Mouse (Mus musculus) neural tube, embryonic 11.5 days (tissue): ENCODE data around the gene 3425401B19Rik. TPM values are rescaled to one million over a fixed set of nuclear protein-coding genes. Genes with fewer than 3 reads are reported as not detected.

ENCODE experiments used
- ATAC-seq: fragments of 200-750 bp; cut with Nextera tagmentation; 2 replicates; pipeline ENCODE4 v1.8.0; 2017; ENCODE audit warnings: moderate number of reproducible peaks, mild to moderate bottlenecking, moderate TSS enrichment, moderate library complexity; ENCODE audit not compliant: insufficient read depth, low FRiP score, low TSS enrichment
- DNase-seq: peaks from one replicate; pipeline ENCODE4 v3.0.0-alpha.2; 2015; ENCODE audit warnings: low spot score
- H3K27ac ChIP-seq: fragments of 300-500 bp; sonication (generic); 2 replicates; pipeline ENCODE4 v1.5.1; 2014; ENCODE audit warnings: low read depth, mild to moderate bottlenecking, low read length
- H3K27me3 ChIP-seq: fragments of 300-500 bp; sonication (generic); 2 replicates; pipeline ENCODE4 v1.6.1; 2014; ENCODE audit warnings: mild to moderate bottlenecking, low read length, mixed read lengths; ENCODE audit not compliant: control insufficient read depth, insufficient read depth
- H3K36me3 ChIP-seq: fragments of 300-500 bp; sonication (generic); 2 replicates; pipeline ENCODE4 v1.6.1; 2014; ENCODE audit warnings: mild to moderate bottlenecking, low read length, moderate library complexity, mixed read lengths; ENCODE audit not compliant: control insufficient read depth, insufficient read depth
- H3K4me1 ChIP-seq: fragments of 300-500 bp; sonication (generic); 2 replicates; pipeline ENCODE4 v1.6.1; 2014; ENCODE audit warnings: low read length, mixed read lengths; ENCODE audit not compliant: control insufficient read depth, insufficient read depth
- H3K4me2 ChIP-seq: fragments of 300-500 bp; sonication (generic); 2 replicates; pipeline ENCODE4 v1.6.1; 2014; ENCODE audit warnings: low read depth, mild to moderate bottlenecking, moderate library complexity
- H3K4me3 ChIP-seq: fragments of 300-500 bp; sonication (generic); 2 replicates; pipeline ENCODE4 v1.5.1; 2014; ENCODE audit warnings: low read depth, low read length
- H3K9ac ChIP-seq: fragments of 300-500 bp; sonication (generic); 2 replicates; pipeline ENCODE4 v1.6.1; 2014; ENCODE audit warnings: mild to moderate bottlenecking, low read length
- H3K9me3 ChIP-seq: fragments of 300-500 bp; sonication (generic); 2 replicates; pipeline ENCODE4 v1.6.1; 2016; ENCODE audit warnings: low read length; ENCODE audit not compliant: control insufficient read depth
- WGBS: fragments of 180-500 bp; shearing (Covaris S2); extraction: QIAGEN DNeasy Blood & Tissue Kit; methylation state at CpG from one replicate; pipeline ENCODE4 v1.1.7; 2014; 5-methylcytosine and 5-hydroxymethylcytosine counted together
- polyA plus RNA-seq: library from polyadenylated mRNA; unstranded; fragments of >200 nt; fragmentation: Nextera tagmentation; extraction: Ambion mirVana; gene quantifications from 2 replicates; pipeline ENCODE4 v1.2.1, GENCODE M21; 2014

Gene 3425401B19Rik
- polyA plus RNA-seq, 1 experiment from 2014 or later: 0.28 TPM

DNA sequence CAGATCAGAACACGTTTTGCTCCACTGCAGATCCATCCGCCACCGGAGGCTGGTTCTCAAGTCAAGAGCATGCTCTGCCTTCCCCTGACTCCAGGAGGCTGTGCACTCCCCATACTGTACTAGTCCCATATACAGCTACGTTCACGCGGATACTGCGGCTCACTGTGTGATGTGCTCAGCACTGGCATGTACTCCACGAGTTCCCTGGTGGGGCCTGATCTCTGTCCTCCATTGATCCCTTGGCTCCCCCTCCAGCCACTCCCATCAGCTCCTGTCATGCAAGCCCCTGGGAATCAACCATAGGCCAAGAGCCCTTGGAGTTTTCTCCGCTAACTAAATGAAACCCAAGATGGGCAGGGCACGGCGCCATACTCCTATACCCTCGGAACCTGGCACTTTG lies 2.6 kb downstream of the 3425401B19Rik start:
- no peak overlapping the region for H3K9ac ChIP-seq
- ATAC-seq (no peak), DNase-seq (no peak)
- H3K4me1 ChIP-seq: no peaks in the 10 kb centered on the region
- no peaks in the 10 kb centered on the region for H3K36me3 ChIP-seq
- no peak overlapping the region for H3K4me3 ChIP-seq
- no peaks in the 10 kb centered on the region for H3K27me3 ChIP-seq
- 92% methylated on average over 12 of the region's 12 CpGs for WGBS
- no peaks in the 10 kb centered on the region for H3K9me3 ChIP-seq
- no peak overlapping the region for H3K27ac ChIP-seq
- H3K4me2 ChIP-seq: no peak overlapping the region

DNA sequence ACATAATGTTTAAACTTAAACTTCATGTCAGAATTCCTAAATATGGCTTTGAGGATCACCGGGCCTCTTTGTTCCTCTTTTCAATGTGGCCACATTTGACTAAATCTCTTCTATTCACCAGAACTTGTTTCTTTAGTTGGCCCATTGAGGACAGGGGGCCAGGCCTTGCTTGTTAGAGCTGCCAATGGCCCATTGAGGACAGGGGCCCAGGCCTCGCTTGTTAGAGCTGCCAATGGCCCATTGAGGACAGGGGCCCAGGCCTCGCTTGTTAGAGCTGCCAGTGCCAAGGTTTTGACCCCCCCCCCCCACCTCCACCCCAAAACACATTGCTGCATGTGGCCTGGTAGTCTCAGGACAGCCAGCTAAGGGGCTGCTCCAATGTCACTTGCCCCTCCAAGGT lies 3.5 kb downstream of the 3425401B19Rik start:
- Histone ChIP-seq H3K4me2 (no peak overlapping the region), H3K27me3 (no peaks in the 10 kb centered on the region), H3K36me3 (no peaks in the 10 kb centered on the region), H3K27ac (no peak overlapping the region), H3K9ac (no peak overlapping the region), H3K9me3 (no peaks in the 10 kb centered on the region), H3K4me3 (no peak overlapping the region), H3K4me1 (no peaks in the 10 kb centered on the region)
- no peak for ATAC-seq
- no peak for DNase-seq
- WGBS: 70% methylated on average over 3 of the region's 3 CpGs

DNA sequence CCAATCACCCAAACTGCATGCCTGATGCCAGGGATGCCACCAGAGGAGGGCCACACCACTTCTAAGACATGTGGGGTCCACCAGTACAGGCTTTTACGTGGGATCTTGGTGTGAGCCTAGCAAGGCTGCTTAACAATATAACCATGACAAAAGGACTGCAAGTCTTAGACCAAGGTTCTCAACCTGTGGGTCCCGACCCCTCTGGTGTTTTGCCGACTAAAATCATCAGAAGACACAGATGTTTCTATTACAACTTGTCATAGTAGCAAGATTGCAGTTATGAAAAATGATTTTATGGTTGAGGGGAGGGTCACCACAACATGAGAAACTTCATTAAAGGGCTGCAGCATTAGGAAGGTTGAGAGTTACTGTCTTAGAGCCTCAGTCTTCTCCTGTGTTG lies 6.5 kb downstream of the 3425401B19Rik start:
- Histone ChIP-seq H3K27ac (no peak overlapping the region), H3K9ac (no peak overlapping the region), H3K9me3 (no peaks in the 10 kb centered on the region), H3K4me2 (no peak overlapping the region), H3K27me3 (no peaks in the 10 kb centered on the region), H3K36me3 (no peaks in the 10 kb centered on the region), H3K4me3 (no peak overlapping the region), H3K4me1 (no peaks in the 10 kb centered on the region)
- WGBS: 71% methylated on average over 3 of the region's 3 CpGs
- no peak for DNase-seq
- ATAC-seq: no peak

DNA sequence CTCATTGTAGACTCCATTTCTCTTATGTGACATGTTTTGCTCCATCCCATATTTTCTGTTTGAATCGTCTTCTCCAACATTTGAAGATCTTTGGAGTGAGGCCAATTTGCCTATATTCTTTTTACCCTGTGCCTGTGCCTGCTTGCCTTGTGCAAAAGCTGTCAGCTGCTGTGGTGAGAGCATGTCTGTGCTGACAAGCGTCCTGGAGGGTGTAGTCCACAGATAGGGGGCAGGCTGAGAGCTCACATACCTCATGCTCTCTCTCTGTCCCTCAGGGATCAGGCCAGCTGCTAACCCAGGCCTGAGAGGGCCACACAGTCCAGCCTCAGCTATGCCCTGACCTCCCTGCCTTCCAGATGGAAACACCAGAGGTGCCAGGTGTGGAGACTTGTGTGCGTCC lies 11.9 kb downstream of the 3425401B19Rik start:
- Histone ChIP-seq H3K9ac (no peak overlapping the region), H3K4me3 (no peak overlapping the region), H3K27ac (no peak overlapping the region), H3K27me3 (no peaks in the 10 kb centered on the region), H3K4me2 (no peak overlapping the region), H3K9me3 (no peaks in the 10 kb centered on the region), H3K4me1 (0 out of 2 replicates have a peak, but pooled peaks cover 3% of the 10 kb centered on the region), H3K36me3 (no peaks in the 10 kb centered on the region)
- ATAC-seq (no peak), DNase-seq (no peak)
- WGBS: 65% methylated on average over 3 of the region's 3 CpGs

DNA sequence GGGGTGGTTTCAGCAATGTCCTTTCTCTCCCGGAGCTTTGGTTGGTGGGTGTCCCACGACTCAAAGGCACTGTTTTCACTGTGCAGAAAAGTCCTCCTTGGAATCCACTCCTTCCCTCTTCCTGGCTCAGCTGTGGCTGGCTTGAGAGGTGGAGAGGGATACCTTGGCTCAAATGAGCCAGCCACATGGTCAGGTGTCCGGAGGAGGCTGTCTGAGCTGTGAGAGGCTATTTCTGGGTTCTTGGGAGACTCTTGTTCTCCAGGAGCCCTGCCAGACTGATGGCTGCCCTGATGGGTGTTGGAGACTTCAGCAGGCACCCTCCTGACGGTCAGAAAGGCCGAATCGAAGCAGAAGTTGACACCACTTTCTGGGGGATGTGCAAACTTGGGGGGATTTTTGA lies 22.0 kb downstream of the 3425401B19Rik start:
- Histone ChIP-seq H3K4me3 (no peak overlapping the region), H3K27me3 (no peaks in the 10 kb centered on the region), H3K4me1 (no peaks in the 10 kb centered on the region), H3K27ac (no peak overlapping the region), H3K4me2 (no peak overlapping the region), H3K9ac (no peak overlapping the region), H3K9me3 (no peaks in the 10 kb centered on the region), H3K36me3 (no peaks in the 10 kb centered on the region)
- ATAC-seq (no peak), DNase-seq (no peak)
- WGBS: 86% methylated on average over 6 of the region's 6 CpGs

DNA sequence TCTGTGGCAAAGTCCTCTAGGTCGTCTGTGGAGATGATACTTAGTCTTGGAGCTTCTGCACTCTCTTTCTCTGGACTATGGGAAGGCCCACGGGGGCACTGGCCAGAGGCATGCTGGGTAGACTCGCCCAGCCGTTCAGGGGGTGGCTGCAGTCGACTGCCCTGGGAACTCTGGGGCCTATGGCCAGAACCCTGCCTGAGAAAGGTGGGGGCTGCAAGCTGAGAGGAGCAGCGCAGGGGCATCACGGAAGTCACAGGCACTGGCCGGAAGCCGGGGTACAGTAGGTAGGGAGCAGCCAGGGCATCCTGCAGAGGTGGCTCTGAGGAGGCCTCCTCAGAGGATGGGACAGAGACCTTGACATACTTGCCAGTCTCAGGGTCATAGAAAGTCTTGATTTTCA lies 25.3 kb downstream of the 3425401B19Rik start:
- 81% methylated on average over 9 of the region's 9 CpGs for WGBS
- ATAC-seq: no peak

DNA sequence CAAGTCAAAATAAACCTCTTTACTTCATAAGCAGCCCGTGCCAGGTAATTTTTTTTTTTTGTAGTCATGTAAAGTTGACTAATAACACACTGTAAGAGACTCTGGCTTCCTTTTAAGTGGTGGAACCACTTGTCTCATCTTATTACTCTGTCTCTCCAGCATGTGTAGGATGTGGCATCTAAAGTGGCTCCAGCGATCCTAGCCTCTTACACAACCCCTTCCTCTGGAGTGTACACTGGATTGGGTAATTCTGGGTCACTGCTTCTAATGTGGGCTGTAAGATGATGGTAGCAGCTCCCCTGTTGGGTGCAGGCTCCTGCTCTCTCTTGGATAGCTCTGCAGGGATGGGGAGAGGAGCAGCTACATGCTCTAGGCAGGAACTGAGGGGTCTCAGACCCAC lies 46.6 kb downstream of the 3425401B19Rik start:
- H3K4me1 ChIP-seq: no peaks in the 10 kb centered on the region

More for the DNA sequence above, 25.3 kb downstream of the 3425401B19Rik start:
- H3K27me3 ChIP-seq: no peaks in the 10 kb centered on the region
- H3K9ac ChIP-seq: no peak overlapping the region
- no peak overlapping the region for H3K4me2 ChIP-seq
- DNase-seq: no peak
- no peak overlapping the region for H3K27ac ChIP-seq
- no peaks in the 10 kb centered on the region for H3K9me3 ChIP-seq
- no peaks in the 10 kb centered on the region for H3K4me1 ChIP-seq
- no peaks in the 10 kb centered on the region for H3K36me3 ChIP-seq
- H3K4me3 ChIP-seq: no peak overlapping the region

DNA sequence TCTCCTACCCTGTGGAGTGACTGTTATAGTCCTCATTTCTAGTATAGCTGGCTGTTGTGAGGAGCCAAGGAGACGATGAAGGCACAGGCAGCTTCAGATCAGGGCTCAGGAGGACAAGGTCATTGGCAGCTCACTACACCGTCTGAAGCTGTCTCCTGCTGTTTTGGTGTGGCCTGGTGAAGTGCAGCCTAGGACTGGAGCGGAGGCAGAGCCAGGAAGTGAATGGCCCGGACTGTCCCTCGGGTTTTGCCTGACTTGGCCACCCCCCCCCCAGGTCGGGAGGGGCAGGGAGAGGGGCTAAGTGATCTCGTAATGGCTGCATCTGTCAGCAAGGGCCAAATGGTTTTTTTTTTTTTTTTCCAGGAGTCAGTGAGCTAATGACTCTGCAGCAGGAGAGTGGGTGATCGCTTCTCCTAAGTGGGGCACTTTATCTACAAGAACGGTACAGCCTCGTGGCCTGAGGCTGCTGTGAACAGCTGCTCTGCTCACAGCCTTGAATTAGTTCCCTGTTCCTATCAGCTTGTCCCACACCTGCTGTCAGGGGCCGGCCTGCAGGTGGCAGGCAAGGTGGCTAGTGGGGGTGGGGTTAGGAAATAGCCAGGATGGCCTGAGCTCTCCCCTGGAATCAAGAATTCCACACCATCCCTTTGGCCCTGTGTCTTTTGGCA lies 50.9 kb downstream of the 3425401B19Rik start:
- no peaks in the 10 kb centered on the region for H3K36me3 ChIP-seq
- 30% methylated on average over 11 of the region's 11 CpGs for WGBS
- H3K27me3 ChIP-seq: no peaks in the 10 kb centered on the region
- no peak overlapping the region for H3K4me2 ChIP-seq
- no peak overlapping the region for H3K9ac ChIP-seq
- DNase-seq (peak; percentile 48), ATAC-seq (no peak)
- H3K4me1 ChIP-seq: no peaks in the 10 kb centered on the region
- H3K4me3 ChIP-seq: no peak overlapping the region
- no peak overlapping the region for H3K27ac ChIP-seq
- no peaks in the 10 kb centered on the region for H3K9me3 ChIP-seq

More for the DNA sequence above, 46.6 kb downstream of the 3425401B19Rik start:
- Histone ChIP-seq H3K27me3 (no peaks in the 10 kb centered on the region), H3K9me3 (no peaks in the 10 kb centered on the region), H3K4me3 (no peak overlapping the region), H3K9ac (no peak overlapping the region), H3K4me2 (no peak overlapping the region), H3K27ac (no peak overlapping the region), H3K36me3 (no peaks in the 10 kb centered on the region)
- ATAC-seq (no peak), DNase-seq (no peak)
- WGBS: 88% methylated on average over 2 of the region's 2 CpGs

DNA sequence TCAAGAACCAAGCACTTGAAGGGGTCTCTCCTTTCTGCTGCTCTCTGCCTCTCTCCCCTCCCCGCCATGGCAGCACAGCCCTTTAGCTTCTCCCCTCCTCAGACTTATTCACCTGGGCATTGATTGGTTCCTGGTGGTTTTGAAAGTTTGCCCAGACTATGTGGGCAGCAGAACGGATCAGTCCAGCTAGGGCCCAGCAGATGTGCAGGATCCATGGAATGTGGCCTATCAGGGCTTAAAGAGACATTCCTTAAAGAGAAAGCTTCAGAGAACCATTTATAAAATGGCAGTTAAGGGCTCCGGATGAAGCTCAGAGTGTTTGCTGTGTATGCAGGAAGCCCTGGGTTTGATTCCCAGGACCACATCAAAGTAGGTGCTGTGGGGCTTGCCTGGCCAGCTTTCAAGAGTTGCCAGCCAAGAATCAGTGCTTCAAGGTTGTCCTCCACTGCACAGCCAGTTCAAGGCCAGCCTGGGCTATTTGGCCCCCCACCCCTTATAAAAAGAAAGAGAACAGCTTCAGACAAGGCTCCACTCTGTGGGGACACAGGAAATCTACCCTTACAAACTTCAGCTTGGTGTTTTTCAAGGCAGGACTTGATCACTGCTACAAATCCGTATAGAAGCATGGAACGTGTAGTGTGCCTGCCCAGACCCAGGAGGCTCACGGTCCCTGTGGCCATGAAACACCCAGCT lies 52.0 kb downstream of the 3425401B19Rik start:
- ATAC-seq (no peak), DNase-seq (no peak)
- no peak overlapping the region for H3K4me2 ChIP-seq
- no peaks in the 10 kb centered on the region for H3K4me1 ChIP-seq
- WGBS: 81% methylated on average over 5 of the region's 6 CpGs
- no peaks in the 10 kb centered on the region for H3K27me3 ChIP-seq
- H3K4me3 ChIP-seq: no peak overlapping the region
- no peak overlapping the region for H3K27ac ChIP-seq
- H3K9ac ChIP-seq: no peak overlapping the region
- no peaks in the 10 kb centered on the region for H3K9me3 ChIP-seq
- no peaks in the 10 kb centered on the region for H3K36me3 ChIP-seq
